Mouse (Mus musculus): ENCODE measurements around the gene Cct4.

Cct4 gene

GRCm38 (mm10) chr11:22990393-22991126 is at the start of gene Cct4:
Cct4 (plus strand) TSS chr11:22990519.
- peak; percentile 96 for DNase-seq

GRCm38 (mm10) chr11:22949101-22949500 is 41.2 kb upstream of the Cct4 start:
- DNase-seq, result no peak

GRCm38 (mm10) chr11:22950131-22950530 is 40.2 kb upstream of the Cct4 start:
- DNase-seq, result no peak

GRCm38 (mm10) chr11:22952668-22953067 is 37.7 kb upstream of the Cct4 start:
- no peak for DNase-seq

DNA sequence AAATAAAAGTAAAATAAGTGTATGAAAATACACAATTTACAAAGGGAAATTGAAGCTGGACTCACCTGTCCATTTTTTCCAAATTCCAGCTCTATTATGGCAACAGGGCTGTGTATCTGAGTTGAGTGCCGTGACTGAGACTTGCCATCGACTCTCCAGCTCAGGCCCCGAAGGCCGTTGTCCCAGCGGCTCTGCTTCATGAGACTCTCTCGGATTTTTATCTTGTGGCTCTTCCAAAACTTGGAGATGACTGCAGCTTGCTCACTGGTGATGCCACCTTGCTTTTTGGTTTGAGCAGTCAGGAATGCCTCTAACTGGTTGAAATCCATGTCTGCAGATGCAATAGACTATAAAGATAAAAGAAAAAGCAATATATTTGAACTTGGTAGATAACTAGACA is 34.0 kb upstream of the Cct4 start:
- no peak for DNase-seq

DNA sequence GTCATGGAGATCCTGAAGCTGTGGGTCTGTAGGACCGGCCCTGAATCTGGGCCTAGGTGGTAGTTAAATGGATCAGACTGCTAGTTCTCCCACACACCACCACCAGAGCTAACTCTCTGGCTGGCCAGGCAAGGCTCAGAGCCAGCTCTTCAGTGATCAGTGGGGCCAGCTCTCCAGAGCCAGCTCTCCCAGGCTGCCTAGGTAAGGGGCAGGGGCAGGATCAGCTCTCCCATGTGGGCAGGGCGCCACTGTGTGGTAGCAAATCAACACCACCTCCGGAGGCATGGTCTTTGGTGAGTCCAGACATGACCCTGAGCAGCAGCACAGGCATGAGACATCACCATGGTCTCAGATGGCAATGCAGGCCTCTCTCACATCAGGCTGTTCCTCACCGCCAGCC is 33.5 kb upstream of the Cct4 start:
- no peak for DNase-seq

GRCm38 (mm10) chr11:22957791-22958374 is 32.4 kb upstream of the Cct4 start:
- DNase-seq, result no peak

DNA sequence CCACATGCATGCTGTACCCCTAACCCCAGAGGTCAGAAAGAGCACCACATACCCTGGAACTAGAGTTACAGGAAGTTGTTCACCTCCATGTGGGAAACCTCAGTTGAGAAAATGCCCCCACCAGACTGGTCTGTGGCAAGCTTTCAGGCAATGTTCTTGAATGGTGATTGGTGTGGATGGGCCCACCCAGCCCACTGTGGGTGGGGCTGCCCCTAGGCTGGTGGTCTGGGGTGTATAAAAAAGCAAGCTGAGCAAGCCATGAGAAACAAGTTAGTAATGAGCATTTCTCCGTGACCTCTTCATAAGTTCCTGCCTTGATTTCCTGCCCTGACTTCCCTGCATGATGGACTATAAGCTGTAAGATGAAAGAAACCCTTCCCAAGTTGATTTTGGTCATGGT is 28.2 kb upstream of the Cct4 start:
- DNase-seq, result no peak

DNA sequence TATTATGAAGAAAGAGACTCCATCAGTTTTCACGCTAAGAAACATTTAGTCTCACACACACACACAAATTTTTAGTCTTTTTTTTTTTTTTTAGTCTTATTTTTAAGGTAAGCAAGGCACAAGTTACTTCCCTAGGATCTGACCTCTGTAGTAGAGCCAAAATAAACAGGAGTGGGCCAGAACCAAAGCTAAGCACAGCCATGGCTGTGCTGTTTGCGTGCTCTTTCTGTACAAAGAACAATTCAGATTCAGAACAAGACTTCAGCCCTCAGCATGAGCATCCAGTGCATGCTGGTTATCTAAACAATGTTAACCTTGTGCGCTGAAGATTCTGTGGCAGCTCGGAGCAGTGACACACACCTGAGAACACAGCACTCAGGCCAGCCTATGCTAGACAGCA is 25.9 kb upstream of the Cct4 start:
- DNase-seq, result no peak

DNA sequence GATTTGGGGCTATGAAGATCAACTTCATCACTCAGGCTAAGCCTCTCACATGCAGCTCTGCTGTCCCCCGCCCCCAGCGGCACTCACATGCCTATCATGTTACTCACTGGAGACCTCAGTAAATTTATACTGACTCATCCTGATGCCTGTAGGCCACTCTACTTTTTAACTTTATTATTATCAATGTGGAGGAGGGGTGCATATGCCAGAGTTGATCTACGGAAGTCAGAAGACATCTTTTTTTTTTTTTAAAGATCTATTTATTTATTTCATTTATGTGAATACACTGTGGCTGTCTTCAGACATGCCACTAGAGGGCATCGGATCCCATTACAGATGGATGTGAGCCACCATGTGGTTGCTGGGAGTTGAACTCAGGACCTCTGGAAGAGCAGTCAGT is 24.8 kb upstream of the Cct4 start:
- DNase-seq, result no peak

- peak; percentile 47 for DNase-seq
These were observed 20.8 kb upstream of the Cct4 start for GRCm38 (mm10) chr11:22969486-22969885.

- DNase-seq, result no peak
These were observed 19.8 kb upstream of the Cct4 start for GRCm38 (mm10) chr11:22970546-22970945.

DNA sequence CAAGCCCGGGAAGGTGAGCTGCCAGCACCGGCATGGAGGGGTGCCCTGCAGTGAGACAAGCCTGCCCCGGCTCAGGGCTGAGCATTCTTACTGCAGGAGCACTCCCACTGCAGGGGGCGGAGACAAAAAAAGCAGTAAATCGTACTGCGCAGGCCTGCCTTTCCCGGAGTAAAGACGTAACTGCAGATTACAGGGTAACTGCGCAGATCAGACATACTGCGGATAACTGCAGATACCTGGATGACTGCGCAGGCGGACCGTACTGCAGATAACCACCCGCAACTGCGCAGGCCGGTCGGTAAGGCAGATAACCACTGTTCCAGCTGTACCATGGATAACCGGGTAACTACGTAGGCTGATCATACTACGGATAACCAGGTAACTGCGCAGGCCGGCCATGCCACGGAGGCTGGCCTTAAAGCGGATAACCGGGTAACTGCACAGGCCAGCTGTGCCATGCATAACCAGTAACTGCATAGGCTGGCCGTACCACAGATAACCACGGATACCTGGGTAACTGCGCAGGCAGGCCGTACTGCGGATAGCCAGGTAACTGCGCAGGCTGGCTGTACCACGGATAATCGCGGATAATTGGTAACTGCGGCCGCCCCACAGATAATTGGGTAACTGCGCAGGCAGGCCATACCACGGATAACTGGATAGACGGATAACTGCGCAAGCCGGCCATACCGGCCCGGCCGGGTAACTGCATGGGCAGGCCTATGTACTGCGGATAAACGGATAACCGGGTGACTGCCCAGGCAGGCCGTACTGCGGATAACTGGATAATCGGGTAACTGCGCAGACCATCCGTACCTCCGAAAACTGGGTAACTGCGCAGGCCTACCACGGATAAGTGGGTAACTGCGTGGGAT is 18.2 kb upstream of the Cct4 start, which contains the start of gene Zrsr1:
Gene Zrsr1, plus strand, starts transcription at position 171 of the 875 bp plus-strand sequence.
- DNase-seq, result peak; percentile 61

DNA sequence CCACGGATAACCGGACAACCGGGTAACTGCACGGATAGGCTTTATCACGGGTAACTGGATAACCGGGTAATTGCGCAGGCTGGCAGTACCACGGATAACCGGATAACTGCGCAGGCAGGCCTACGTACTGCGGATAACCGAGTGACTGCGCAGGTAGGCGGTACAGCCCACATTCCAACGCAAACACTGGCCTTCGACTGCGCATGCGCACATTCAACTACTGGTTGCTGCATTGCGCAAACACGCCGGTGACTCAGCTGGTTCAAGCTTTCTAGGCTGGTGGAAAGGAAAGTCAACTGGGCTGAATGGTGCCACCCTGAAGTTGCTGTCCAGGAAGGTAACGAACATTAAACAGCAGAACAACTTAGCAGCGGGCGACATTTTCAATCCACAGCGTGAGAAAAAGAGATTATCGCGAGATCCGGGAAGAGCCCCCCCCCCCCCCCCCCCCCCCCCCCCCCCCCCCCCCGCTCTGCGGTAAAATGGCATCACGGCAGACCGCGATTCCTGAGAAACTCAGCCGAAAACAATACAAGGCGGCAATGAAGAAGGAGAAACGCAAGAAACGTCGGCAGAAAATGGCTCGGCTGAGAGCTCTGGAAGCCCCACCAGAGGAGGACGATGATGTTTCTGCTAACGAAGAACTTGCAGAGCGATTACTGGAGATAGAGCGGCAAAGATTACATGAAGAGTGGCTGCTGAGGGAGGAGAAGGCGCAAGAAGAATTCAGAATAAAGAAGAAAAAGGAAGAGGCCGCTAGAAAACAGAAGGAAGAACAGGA is 17.4 kb upstream of the Cct4 start:
- DNase-seq, result peak; percentile 83

GRCm38 (mm10) chr11:22973599-22973998 is 16.7 kb upstream of the Cct4 start:
- DNase-seq, result peak; percentile 24

- DNase-seq, result no peak
These were observed 12.1 kb upstream of the Cct4 start for GRCm38 (mm10) chr11:22978215-22978614.

DNA sequence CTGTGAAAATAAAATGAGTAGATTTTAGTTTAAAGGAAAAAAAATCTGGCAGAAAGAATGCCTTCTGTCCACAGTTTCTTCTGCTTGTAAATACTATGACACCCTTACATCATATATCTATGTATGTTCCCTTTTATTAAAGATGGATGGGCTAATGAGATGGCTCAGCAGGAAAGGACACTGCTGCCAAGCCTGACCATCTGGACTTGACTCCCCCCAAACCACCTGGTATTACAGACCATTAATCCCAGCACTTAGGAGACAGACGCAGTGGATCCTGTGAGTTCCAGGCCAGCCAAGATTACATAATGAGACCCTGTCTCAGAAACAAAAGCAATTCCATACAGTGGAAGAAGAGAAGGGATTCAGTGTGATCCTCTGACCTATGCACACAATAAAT is 11.6 kb upstream of the Cct4 start:
- DNase-seq, result peak; percentile 57

- no peak for DNase-seq
These were observed 11.1 kb upstream of the Cct4 start for GRCm38 (mm10) chr11:22979221-22979620.

DNA sequence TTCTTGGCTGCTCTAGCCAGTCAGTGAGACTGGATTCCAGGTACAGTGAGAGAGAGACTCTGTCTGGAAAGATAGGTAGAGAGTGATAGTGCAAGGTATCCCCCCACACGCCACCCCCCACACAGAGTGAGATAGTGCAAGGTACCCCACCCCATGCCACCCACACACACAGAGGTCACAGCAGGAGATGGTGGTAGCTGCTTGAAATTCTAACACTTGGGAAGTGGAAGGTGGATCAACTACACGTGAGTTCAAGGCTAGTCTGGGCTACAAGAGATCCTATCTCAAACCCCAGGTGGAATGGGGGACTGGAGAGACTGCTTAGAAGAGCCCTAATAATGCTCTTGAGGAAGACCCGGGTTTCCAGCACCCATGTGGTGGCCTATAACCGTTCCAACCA is 9.3 kb upstream of the Cct4 start:
- DNase-seq, result no peak

GRCm38 (mm10) chr11:22981543-22981950 is 8.8 kb upstream of the Cct4 start:
- DNase-seq, result no peak

DNA sequence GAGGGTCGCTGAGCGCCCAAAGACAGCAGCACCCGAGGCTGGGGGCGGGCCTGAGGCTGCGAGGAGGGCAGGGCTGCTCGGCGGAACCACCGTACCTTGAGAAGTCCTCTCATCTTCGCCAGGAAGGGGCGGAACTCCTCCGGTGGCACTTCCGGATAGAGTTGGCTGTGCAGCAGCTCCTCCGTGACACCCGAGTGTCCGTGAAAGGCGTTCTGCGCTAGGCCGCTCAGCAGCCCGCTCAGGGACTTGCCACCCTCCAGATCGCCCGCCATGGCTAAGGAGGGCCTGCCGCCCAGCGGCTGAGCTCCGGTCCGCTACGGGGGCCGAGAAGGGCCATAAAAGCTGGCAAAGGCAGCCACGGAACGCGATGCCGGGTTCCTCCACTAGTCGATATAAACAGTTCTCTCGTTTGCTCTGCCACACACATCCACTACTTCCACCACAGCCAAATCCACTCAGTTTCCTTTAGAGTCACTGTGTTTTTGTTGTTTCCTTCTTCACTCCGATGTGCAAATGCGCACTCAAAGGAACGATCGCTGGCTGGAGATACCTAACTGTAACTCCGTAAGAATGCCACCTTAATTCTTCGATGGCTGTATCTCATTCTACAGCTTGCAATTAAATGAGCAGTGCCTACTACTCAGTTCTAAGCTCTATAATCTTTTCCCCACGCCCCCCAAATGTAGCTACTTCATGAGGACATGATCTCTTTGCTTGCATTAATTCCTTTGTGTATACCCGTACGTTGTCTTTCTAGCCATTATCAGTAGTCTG is 8.1 kb upstream of the Cct4 start, which contains the start of the genes Gm28048 and Commd1:
Gene Gm28048, minus strand, starts transcription at position 107 of the 774 bp plus-strand sequence.
Gene Commd1, minus strand, starts transcription at position 399 of the 774 bp plus-strand sequence.
- DNase-seq, result peak; percentile 97

GRCm38 (mm10) chr11:22982846-22983245 is 7.5 kb upstream of the Cct4 start:
- no peak for DNase-seq
